Mouse (Mus musculus): Measurements from ENCODE around the gene Olfr1408. TPM values are rescaled to one million over a fixed set of nuclear protein-coding genes. Genes with fewer than 3 reads are reported as not detected.

Olfr1408 gene
- polyA plus RNA-seq (2014; fragmentation: Nextera tagmentation; extraction: Ambion mirVana) = not detected in 2 replicates

DNA sequence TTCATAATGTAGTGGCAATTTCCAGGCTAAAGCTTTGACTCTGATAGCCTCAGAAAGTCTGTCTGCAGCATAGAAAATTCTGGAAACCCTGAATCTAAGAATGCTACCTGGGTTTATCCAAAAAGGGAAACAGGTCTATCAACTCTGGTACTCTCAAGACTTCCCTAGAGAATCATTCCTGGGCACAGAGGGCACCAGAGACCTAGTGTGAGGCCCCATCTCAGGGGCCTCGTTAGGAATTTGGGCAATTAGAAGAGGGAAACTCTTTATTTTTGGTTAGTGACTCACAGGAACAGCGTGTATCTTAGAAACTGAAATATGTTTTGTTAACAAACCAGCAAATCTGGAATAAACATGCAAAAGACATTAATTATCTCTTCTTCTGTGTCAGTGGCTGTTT, at the start of gene Olfr1408:
Gene Olfr1408, minus strand, starts transcription at position 101 of the 400 bp plus-strand sequence.
- no peaks in the 10 kb centered on the region for H3K9me3 ChIP-seq (ENCODE audit: control insufficient read depth, low read depth, low read length)
- no peaks in the 10 kb centered on the region for H3K4me1 ChIP-seq (ENCODE audit: control insufficient read depth, insufficient read depth, low read length)
- 77% methylated on average over 2 of the region's 2 CpGs for WGBS
- H3K4me3 ChIP-seq (ENCODE audit: low read depth, low read length) = no peak within 1 kb of the TSS
- no peaks in the 10 kb centered on the region for H3K27me3 ChIP-seq (ENCODE audit: control insufficient read depth, insufficient read depth, low read length)
- H3K27ac ChIP-seq (ENCODE audit: low read length) = no peak within 1 kb of the TSS
- no peak within 1 kb of the TSS for H3K4me2 ChIP-seq (replicated peaks; ENCODE audit: low read depth, low read length)
- no peak within 1 kb of the TSS for H3K9ac ChIP-seq (replicated peaks; ENCODE audit: low read depth, low read length)
- H3K36me3 ChIP-seq (ENCODE audit: control insufficient read depth, insufficient read depth, low read length) = no peaks in the 10 kb centered on the region
- ATAC-seq (ENCODE audit: insufficient number of reproducible peaks, insufficient read depth, low FRiP score, low read depth) = no peak

- no peaks in the 10 kb centered on the region for H3K36me3 ChIP-seq (ENCODE audit: control insufficient read depth, insufficient read depth, low read length)
- H3K4me2 ChIP-seq (replicated peaks; ENCODE audit: low read depth, low read length) = no peak overlapping the region
- H3K27me3 ChIP-seq (ENCODE audit: control insufficient read depth, insufficient read depth, low read length) = no peaks in the 10 kb centered on the region
- no peak overlapping the region for H3K4me3 ChIP-seq (ENCODE audit: low read depth, low read length)
- no peaks in the 10 kb centered on the region for H3K4me1 ChIP-seq (ENCODE audit: control insufficient read depth, insufficient read depth, low read length)
- no peaks in the 10 kb centered on the region for H3K9me3 ChIP-seq (ENCODE audit: control insufficient read depth, low read depth, low read length)
- no peak for ATAC-seq (ENCODE audit: insufficient number of reproducible peaks, insufficient read depth, low FRiP score, low read depth)
- H3K27ac ChIP-seq (ENCODE audit: low read length) = no peak overlapping the region
- H3K9ac ChIP-seq (replicated peaks; ENCODE audit: low read depth, low read length) = no peak overlapping the region
Measured at GRCm38 (mm10) chr1:173174154-173174842, 37.1 kb upstream of the Olfr1408 start.

Other genes with a start within 250 kb of the Olfr1408 start
- gene Apcs, start 242.3 kb downstream of the Olfr1408 start, polyA plus RNA-seq (2014; fragmentation: Nextera tagmentation; extraction: Ambion mirVana) = 0.27 TPM in 1 of 2 replicates, not detected in the other
- gene Olfr16, start 187.0 kb downstream of the Olfr1408 start, polyA plus RNA-seq (2014; fragmentation: Nextera tagmentation; extraction: Ambion mirVana) = not detected in 2 replicates
- gene Olfr1406, start 53.3 kb upstream of the Olfr1408 start, polyA plus RNA-seq (2014; fragmentation: Nextera tagmentation; extraction: Ambion mirVana) = not detected in 2 replicates
- gene Olfr218, start 60.4 kb upstream of the Olfr1408 start, polyA plus RNA-seq (2014; fragmentation: Nextera tagmentation; extraction: Ambion mirVana) = not detected in 2 replicates
- not detected in 2 replicates for gene Olfr1404, start 75.0 kb upstream of the Olfr1408 start, polyA plus RNA-seq (2014; fragmentation: Nextera tagmentation; extraction: Ambion mirVana)
- not detected in 2 replicates for gene Fcer1a, start 89.8 kb upstream of the Olfr1408 start, polyA plus RNA-seq (2014; fragmentation: Nextera tagmentation; extraction: Ambion mirVana)
- not detected in 2 replicates for gene Olfr418, start 128.6 kb upstream of the Olfr1408 start, polyA plus RNA-seq (2014; fragmentation: Nextera tagmentation; extraction: Ambion mirVana)
- gene Mptx2, start 140.4 kb upstream of the Olfr1408 start, polyA plus RNA-seq (2014; fragmentation: Nextera tagmentation; extraction: Ambion mirVana) = not detected in 2 replicates
- 1.5 and 1.9 TPM in 2 replicates for gene Ackr1, start 196.4 kb upstream of the Olfr1408 start, polyA plus RNA-seq (2014; fragmentation: Nextera tagmentation; extraction: Ambion mirVana)
- gene Aim2, start 213.5 kb upstream of the Olfr1408 start, polyA plus RNA-seq (2014; fragmentation: Nextera tagmentation; extraction: Ambion mirVana) = 1.3 and 2.2 TPM in 2 replicates
- gene Cadm3, start 230.3 kb upstream of the Olfr1408 start, polyA plus RNA-seq (2014; fragmentation: Nextera tagmentation; extraction: Ambion mirVana) = 8.8 and 10.1 TPM in 2 replicates

Data from stomach, embryonic 14.5 days (tissue).